ENCODE assay signal across 20 mouse cellular contexts in genomic region chr12:37268636-37269152, GRCm38 (mm10). TPM values are rescaled to one million over a fixed set of nuclear protein-coding genes. Genes with fewer than 3 reads are reported as not detected.
DNase-seq lines count a peak whose midpoint lies in the region.
"Had no signal": no experiment of that assay in that cellular context is flagged by ENCODE, and none has a peak within 500 bp of the region (broad histone marks: within the 10 kb centered on the region; RNA-seq: fewer than 3 reads in every experiment).

No protein-coding gene starts in this region.

- WGBS in heart, embryonic 10.5 days: 43% methylated on average over 6 of the region's 6 CpGs
- WGBS in embryonic facial prominence, embryonic 10.5 days: 58% methylated on average over 6 of the region's 6 CpGs
- WGBS in forebrain, embryonic 10.5 days: 67% methylated on average over 6 of the region's 6 CpGs

- no peak overlapping the region for H3K27ac ChIP-seq in heart, embryonic 10.5 days
- H3K27ac ChIP-seq in embryonic facial prominence, embryonic 10.5 days (replicated peaks): no peak overlapping the region
- H3K27ac ChIP-seq in forebrain, embryonic 10.5 days: no peak overlapping the region
- H3K27ac ChIP-seq: hindbrain, embryonic 15.5 days; intestine, embryonic 15.5 days; liver, embryonic 12.5 days; lung, embryonic 15.5 days; stomach, embryonic 15.5 days had no signal

- no peak overlapping the region for H3K4me3 ChIP-seq in heart, embryonic 10.5 days
- no peak overlapping the region for H3K4me3 ChIP-seq in embryonic facial prominence, embryonic 10.5 days
- no peak overlapping the region for H3K4me3 ChIP-seq in forebrain, embryonic 10.5 days
- H3K4me3 ChIP-seq: hindbrain, embryonic 15.5 days; intestine, embryonic 15.5 days; liver, embryonic 12.5 days; lung, embryonic 15.5 days; stomach, embryonic 15.5 days had no signal

- H3K4me1 ChIP-seq in heart, embryonic 10.5 days: no peaks in the 10 kb centered on the region
- H3K4me1 ChIP-seq in embryonic facial prominence, embryonic 10.5 days: 0 out of 2 replicates have a peak, but pooled peaks cover 3% of the 10 kb centered on the region
- H3K4me1 ChIP-seq in forebrain, embryonic 10.5 days: peaks cover 7% of the 10 kb centered on the region; the same call in 1 of the 2 replicates
- H3K4me1 ChIP-seq: hindbrain, embryonic 15.5 days; intestine, embryonic 15.5 days; liver, embryonic 12.5 days; lung, embryonic 15.5 days; stomach, embryonic 15.5 days had no signal

- peak; percentile 39 to 82 for DNase-seq in heart, adult 18-20 months
- no peak for DNase-seq in heart, embryonic 10.5 days (ENCODE audit: low spot score)
- peak; percentile 8 for DNase-seq in lung, postnatal 10 days
- DNase-seq in lung, postnatal 36 days: no peak
- DNase-seq in embryonic facial prominence, embryonic 10.5 days (ENCODE audit: low spot score): peak; percentile 8
- DNase-seq in cerebellum, adult 11-12 months: no peak
- no peak for DNase-seq in forebrain, embryonic 10.5 days (ENCODE audit: extremely low spot score, low spot score)
- DNase-seq: adrenal gland, adult 2 months; B cell, adult 2 months; cerebellum, adult 9-11 months; kidney, adult 9 months; kidney, postnatal 4 days; right cerebral cortex, postnatal 14 days; thymus, adult 18-20 months had no signal

- no peaks in the 10 kb centered on the region for H3K36me3 ChIP-seq in heart, embryonic 10.5 days
- no peaks in the 10 kb centered on the region for H3K36me3 ChIP-seq in embryonic facial prominence, embryonic 10.5 days (replicated peaks)
- H3K36me3 ChIP-seq in forebrain, embryonic 10.5 days (replicated peaks): no peaks in the 10 kb centered on the region
- H3K36me3 ChIP-seq: hindbrain, embryonic 15.5 days; intestine, embryonic 15.5 days; liver, embryonic 12.5 days; lung, embryonic 15.5 days; stomach, embryonic 15.5 days had no signal

- H3K27me3 ChIP-seq in heart, embryonic 10.5 days (ENCODE audit: insufficient read depth, poor library complexity, severe bottlenecking): no peaks in the 10 kb centered on the region
- H3K27me3 ChIP-seq in embryonic facial prominence, embryonic 10.5 days (replicated peaks; ENCODE audit: low read depth, poor library complexity, severe bottlenecking): no peaks in the 10 kb centered on the region
- no peaks in the 10 kb centered on the region for H3K27me3 ChIP-seq in forebrain, embryonic 10.5 days (ENCODE audit: poor library complexity, severe bottlenecking)
- H3K27me3 ChIP-seq: hindbrain, embryonic 15.5 days; intestine, embryonic 15.5 days; liver, embryonic 12.5 days; lung, embryonic 15.5 days; stomach, embryonic 15.5 days had no signal

- H3K9me3 ChIP-seq in heart, embryonic 10.5 days: no peaks in the 10 kb centered on the region
- no peaks in the 10 kb centered on the region for H3K9me3 ChIP-seq in embryonic facial prominence, embryonic 10.5 days
- H3K9me3 ChIP-seq in forebrain, embryonic 10.5 days: no peaks in the 10 kb centered on the region
- H3K9me3 ChIP-seq: hindbrain, embryonic 15.5 days; intestine, embryonic 15.5 days; liver, embryonic 12.5 days; lung, embryonic 15.5 days; stomach, embryonic 15.5 days had no signal

RNA-seq across cellular contexts. Expression of gene Agmo, which starts 27.3 kb away (rescaled TPM):
- total RNA-seq in heart, adult 18-20 months (2021): 1 to 10 TPM; 2.1 to 3.5 TPM
- polyA plus RNA-seq in heart, embryonic 10.5 days (2016; fragmentation: Nextera tagmentation; extraction: Ambion mirVana): 0.53 TPM in 1 of 2 replicates, not detected in the other
- 0.18 TPM in 1 of 2 replicates, not detected in the other for polyA plus RNA-seq in embryonic facial prominence, embryonic 10.5 days (2016; fragmentation: Nextera tagmentation; extraction: Ambion mirVana)
- 0.21 and 0.28 TPM in 2 replicates for polyA plus RNA-seq in forebrain, embryonic 10.5 days (2016; fragmentation: Nextera tagmentation; extraction: Ambion mirVana)
- total RNA-seq: neutrophil, adult 5-6 weeks had no signal

Comparison
In these comparisons a context has a peak if more than half of its experiments do, and no peak if none do; other contexts are left out.
1. DNase-seq: peak in heart, adult 18-20 months (2 of 2), lung, postnatal 10 days (single experiment) and embryonic facial prominence, embryonic 10.5 days (single experiment); none in heart, embryonic 10.5 days (single experiment), lung, postnatal 36 days (single experiment), cerebellum, adult 11-12 months (single experiment) and forebrain, embryonic 10.5 days (single experiment).